Mouse (Mus musculus): ENCODE measurements around the gene Cwh43.

Cwh43 gene

DNA sequence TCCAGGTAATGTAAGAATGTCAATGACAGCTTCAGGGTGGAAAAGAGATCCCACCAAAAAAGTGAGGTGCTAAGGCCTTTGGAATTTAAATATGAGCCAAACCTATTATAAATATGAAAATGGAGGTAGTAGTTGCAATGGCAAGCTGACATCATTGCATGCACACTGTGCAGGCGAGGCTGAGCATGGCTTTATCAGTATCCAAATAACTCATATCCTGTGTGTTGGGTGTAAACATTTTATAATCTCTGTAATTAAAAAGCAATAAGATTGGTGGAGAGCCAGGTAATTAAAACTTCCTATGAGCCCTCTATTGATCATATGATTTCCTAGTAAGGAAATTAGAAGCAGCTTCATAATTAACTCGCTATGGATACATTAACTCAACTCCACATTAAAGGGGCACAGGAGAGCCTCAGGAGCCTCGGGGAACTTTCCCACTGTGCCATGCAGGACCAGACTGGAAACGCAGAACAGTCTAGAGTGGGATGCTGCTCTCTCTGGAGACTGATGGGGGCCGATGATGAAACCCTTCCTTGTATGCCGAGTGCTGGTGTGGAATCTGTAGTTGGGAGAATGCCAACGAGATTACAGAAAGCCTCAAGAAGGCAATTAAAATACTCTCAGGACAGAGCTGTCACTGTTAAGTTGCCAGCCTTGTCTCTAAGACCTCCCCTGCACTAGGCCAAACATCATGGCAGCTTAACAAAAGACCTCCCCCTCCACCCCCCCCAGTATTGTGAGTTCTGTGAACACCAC is 5.9 kb upstream of the Cwh43 start:
- DNase-seq (ENCODE audit: low spot score) = no peak

GRCm38 (mm10) chr5:73401341-73401740 is 4.5 kb upstream of the Cwh43 start:
- DNase-seq (ENCODE audit: low spot score) = no peak

GRCm38 (mm10) chr5:73402911-73403310 is 3.0 kb upstream of the Cwh43 start:
- no peak for DNase-seq (ENCODE audit: low spot score)

DNA sequence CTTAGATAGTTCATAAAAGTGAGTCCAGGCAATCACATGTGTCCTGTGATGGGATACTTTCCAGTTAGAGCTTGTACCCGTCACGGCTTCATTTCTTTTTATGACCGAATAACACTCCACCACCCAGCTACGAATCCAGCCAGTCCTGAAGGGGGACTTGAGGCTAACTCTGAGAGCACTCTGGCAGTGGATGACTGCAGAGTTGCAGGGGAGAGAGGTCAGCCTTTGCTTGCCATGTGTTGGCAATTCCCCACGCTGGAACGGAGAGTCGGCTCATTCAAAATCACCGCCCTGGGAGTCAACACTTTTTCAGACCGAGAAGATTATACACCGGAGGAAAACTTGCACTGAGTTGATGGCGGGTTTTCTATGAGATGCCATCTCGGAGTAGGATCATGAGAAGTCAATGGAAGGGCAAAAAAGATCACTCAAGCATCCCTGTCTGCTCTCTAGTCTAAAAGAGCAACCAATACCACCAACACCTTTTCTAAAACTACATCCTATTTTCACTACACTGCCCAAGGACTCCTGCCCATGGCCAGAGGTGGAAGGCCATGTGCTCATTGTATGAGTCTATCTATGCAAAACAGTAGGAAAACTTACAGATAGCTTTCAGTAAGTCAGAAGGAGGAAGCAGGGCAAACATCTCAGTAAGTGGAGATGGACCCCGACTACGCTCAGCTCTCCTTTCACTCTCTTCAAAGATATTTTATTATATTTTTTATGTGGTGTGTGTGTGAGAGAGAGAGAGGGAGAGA is 2.4 kb upstream of the Cwh43 start:
- DNase-seq (ENCODE audit: low spot score) = no peak

GRCm38 (mm10) chr5:73404790-73405189 is 1.1 kb upstream of the Cwh43 start:
- no peak for DNase-seq (ENCODE audit: low spot score)

DNA sequence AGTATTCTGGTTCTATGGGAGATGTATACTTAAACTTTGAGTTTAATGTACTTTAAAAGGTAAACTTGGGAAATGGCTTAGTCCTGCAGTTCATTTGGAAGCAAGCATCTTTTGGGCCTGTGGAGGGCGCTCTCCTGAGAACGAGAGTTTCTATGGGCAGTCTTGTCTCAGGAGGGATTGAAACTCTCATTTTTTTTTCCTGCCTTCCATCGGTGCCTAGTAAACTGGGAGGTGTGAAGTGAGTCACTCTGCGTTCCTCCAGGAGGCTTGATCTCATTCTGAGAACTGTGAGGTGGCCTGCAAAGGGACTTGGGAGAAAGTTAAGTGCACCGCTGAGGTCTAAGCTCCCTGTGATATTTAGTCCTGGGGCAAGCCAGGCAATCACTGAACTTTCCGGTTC is 986 bp downstream of the Cwh43 start:
- no peak for DNase-seq (ENCODE audit: low spot score)

DNA sequence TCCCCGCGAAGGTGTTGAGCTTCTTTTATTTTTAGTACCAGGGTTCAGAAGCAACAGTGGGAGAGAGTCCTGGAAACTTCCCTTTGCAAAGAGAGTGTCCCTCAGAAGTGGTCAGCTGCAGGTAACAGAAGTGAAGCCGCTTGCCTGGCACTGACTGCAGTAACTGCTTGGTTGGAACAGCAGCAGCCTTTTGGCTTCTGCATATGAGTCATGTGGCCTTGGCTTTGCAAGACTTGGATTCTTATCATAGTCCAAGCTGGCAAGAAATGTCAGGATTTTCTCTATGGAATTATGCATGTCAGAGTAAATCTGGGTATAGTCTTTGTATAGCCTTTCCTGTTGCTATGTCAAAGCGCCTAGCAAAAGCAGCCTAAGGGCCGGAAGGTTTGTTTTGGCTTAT is 4.1 kb downstream of the Cwh43 start:
- DNase-seq (ENCODE audit: low spot score) = no peak

- DNase-seq (ENCODE audit: low spot score) = no peak
These were observed 5.9 kb downstream of the Cwh43 start for GRCm38 (mm10) chr5:73411771-73412170.

- DNase-seq (ENCODE audit: low spot score) = no peak
These were observed 8.3 kb downstream of the Cwh43 start for GRCm38 (mm10) chr5:73414172-73414571.

- DNase-seq (ENCODE audit: low spot score) = no peak
These were observed 13.3 kb downstream of the Cwh43 start for GRCm38 (mm10) chr5:73419045-73419695.

GRCm38 (mm10) chr5:73426824-73427223 is 20.9 kb downstream of the Cwh43 start:
- no peak for DNase-seq (ENCODE audit: low spot score)

DNA sequence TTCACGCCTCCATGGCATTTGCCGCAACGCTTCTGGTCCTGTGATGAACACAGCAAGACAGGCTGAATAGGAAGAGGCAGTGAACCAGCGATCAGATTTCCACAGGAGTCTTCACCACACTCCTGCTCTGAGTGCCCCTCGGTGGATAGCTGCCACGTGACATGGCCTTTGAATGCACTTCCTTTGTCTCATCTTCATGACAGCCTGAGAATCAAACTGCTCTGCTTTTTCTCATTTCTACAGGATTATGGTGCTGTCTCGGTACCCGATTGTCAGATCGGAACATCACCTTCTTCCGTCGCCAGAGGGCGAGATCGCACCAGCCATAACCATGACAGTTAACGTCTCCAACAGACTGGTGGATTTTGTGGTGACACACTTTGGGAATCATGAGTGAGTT is 25.7 kb downstream of the Cwh43 start:
- peak; percentile 37 for DNase-seq (ENCODE audit: low spot score)

- no peak for DNase-seq (ENCODE audit: low spot score)
These were observed 26.9 kb downstream of the Cwh43 start for GRCm38 (mm10) chr5:73432805-73433204.

GRCm38 (mm10) chr5:73434764-73435163 is 28.9 kb downstream of the Cwh43 start:
- no peak for DNase-seq (ENCODE audit: low spot score)

DNA sequence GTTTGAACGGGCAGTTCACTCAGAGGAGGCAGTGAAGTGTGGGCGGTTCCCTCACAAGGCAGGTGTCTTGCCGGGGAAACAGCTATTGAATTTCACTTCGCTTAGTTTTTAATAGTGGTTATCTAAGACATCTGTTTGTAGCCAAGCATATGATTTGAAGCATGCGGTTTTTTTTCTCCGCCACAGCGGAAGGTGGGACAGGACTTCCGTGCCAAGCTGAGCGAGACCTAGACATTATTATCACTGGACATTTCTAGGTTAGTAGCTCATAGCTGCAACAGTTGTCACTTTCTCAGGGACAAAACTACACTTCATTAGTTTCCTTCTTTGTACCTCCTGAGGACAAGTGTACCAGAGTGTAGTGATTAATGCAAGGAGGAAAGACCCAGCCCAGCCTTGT is 36.3 kb downstream of the Cwh43 start:
- DNase-seq (ENCODE audit: low spot score) = no peak

DNA sequence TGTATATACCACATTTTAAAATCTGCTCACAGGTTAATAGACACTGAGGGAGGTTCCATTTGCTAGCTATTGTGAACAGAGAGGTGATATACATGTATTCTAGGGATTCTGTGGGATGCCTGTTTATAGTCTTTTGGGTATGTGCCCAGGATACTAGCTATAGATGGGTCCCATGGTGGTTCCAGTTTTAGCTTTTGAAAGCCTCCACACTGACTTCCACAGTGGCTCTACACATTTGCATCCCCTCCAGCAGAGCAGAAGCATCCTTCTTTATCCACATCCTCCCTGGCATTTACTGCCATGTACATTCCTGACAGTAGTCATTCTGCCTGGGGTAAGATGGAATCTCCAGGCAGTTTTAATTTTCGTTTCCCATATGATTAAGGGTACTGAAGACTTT is 44.4 kb downstream of the Cwh43 start:
- DNase-seq (ENCODE audit: low spot score) = no peak

- no peak for DNase-seq (ENCODE audit: low spot score)
These were observed 48.8 kb downstream of the Cwh43 start for GRCm38 (mm10) chr5:73454502-73455306.

DNA sequence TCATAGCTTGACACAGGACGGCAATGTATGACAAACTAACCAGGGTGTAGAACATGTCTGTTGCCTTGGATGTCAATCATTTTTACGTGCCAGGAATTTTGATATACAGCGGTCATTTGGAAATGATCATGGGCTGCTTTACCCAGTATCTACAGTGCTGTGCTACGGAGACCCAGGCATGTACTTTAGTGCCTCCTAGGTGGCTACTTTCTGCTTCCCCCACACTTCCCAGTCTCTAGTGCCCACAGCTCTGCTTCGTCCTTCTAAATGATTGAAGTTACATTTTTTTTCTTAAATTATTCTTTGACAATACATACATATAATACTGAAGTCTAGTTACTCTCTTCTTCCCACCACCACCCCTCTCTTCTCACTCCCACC is 49.4 kb downstream of the Cwh43 start:
- DNase-seq (ENCODE audit: low spot score) = no peak

DNA sequence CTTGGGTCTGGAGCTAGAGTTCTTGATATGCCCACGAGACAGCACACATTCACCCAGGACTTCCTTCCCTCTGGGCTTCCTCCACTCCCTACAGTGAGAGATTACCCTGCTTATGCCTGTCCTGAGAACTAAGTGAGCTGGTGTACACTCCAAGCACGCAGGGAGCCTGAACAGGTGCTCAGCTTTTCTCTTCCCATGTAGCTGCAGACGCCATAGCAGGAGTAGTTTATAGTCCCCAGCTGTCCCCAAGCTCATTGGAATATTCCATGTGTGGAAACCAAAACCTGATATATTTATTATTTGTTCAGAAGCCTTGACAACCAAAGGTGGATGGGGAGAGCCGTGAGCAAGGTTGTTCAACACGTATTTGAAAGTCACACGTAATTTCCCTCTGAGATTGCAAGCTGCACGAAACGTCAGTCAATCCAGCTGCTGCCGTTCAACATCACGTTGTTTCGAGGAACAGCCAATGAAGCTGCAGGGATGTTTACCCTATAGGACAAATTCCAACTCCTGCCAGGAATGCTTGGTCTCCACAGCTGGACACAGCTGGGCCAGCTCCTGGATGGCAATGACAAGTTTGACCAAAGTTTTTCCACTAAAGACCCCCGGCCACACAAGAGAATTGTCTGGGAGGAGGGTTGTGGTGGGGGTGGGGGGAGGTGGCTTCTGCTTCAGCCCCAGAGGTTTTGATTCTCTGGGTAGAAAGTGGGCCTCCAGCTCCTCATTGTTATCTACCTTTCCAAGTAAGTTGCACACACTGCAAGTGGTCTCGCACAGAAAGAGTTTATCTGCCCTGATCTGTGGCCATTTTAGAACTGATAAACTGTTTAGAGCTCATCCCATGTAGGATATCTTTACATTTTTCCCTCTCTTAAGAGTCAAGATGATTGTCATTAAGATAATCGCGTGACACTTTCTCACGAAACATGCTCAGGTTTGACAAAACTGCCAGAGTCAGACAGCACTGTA is 62.9 kb downstream of the Cwh43 start:
- DNase-seq (ENCODE audit: low spot score) = no peak

DNA sequence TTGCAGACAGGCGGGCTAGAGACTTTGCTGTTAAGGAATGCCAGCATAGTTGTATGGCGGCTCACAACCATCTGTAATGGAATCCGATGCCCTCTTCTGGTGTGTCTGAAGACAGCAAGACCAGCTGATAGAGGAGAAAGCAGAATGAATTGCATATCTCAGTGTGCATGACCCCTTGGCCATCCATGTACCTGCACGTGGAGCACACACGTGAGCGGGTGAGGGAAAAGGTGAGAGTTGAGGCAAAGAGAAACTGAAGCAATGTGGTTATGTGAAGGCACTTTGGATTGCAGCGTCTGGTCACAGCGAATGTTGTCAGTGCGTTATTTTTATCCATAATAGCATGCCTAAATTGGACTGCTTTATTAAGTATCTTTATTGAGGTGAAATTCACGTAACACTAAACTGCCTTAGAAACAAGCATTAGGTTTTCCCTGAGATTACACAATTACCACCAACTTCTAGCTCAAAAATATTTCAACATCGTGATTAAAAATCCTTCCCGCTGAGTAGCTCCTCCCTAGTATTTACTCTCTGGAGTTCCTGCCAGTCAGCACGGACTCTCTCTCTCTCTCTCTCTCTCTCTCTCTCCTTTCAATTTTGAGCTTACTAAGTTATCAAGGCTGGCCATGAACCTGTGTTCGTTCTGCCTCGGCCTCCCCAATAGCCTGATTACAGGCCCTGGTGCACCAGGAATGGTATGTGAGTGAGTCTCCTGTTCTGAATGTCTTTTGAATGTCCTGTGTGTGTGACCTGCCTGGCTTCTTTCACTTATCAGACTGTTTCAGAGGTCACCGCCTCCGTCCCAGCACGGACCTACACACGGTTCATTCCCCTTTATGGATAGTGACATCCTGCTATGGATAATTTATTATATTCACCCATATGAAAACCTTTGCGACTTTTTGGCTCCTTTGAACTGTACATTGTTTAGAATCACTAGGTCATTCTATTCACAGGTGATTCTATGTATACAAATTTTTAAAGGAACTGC is 68.8 kb downstream of the Cwh43 start:
- no peak for DNase-seq (ENCODE audit: low spot score)

Measured in c-Kit-positive CD71-positive TER-119-positive erythroid progenitor cells, embryonic 14.5 days (primary cell).